Mouse (Mus musculus) liver, embryonic 14.5 days (tissue): ENCODE data around the gene Anapc11.

Experiments used
- CTCF ChIP-seq: IDR thresholded peaks from 2 replicates; pipeline ENCODE4 v1.5.1; 2016; ENCODE audit warnings: antibody characterized with exemption, low read depth, control low read depth
- EP300 ChIP-seq: IDR thresholded peaks from 2 replicates; pipeline ENCODE4 v1.6.1; 2016; ENCODE audit warnings: antibody characterized with exemption, low read depth

GRCm38 (mm10) chr11:120629341-120629730 lies 31.1 kb downstream of the Anapc11 start:
- TF ChIP-seq CTCF (0 out of 2 replicates have a peak, but pooled peaks have one; percentile 1), EP300 (no peak)
